Mouse (Mus musculus): Measurements from ENCODE around the gene Ptprf. TPM values are rescaled to one million over a fixed set of nuclear protein-coding genes. Genes with fewer than 3 reads are reported as not detected.

Gene Ptprf
- total and polyA plus RNA-seq, 3 experiments: 0.27 TPM; not detected in 2

DNA sequence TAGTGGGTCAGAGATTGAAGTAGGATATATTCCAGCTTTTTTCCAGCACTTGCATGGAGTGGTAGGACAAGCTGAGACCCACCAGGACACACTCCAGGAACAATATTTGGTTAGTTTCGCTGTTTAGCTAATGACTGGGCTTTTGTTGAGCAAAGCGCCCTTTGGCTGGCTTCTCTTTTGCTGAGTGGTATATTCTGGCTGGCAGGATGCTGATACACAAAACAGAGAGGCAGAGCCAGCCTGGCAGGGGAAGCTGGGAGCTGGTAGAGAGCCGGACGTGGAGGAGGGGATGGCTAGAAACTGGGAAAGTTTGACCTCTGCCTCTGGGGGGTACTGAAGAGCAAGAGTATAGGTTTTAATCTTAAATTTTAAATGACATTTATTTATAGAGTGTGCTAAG is 13.8 kb upstream of the Ptprf start:
- H3K4me3 ChIP-seq (ENCODE audit: low read depth, low read length): no peak overlapping the region
- ATAC-seq (ENCODE audit: extremely low read depth, insufficient number of reproducible peaks, low FRiP score, poor library complexity, severe bottlenecking) (no peak), DNase-seq (ENCODE audit: low spot score) (no peak)
- no peaks in the 10 kb centered on the region for H3K4me1 ChIP-seq (ENCODE audit: insufficient read depth, low read depth, low read length)
- H3K27me3 ChIP-seq (ENCODE audit: insufficient read depth, low read length): peaks cover 7% of the 10 kb centered on the region; the same call in 1 of the 2 replicates
- H3K9me3 ChIP-seq (replicated peaks): no peaks in the 10 kb centered on the region
- no peaks in the 10 kb centered on the region for H3K36me3 ChIP-seq (replicated peaks)
- TF ChIP-seq CTCF (IDR thresholded peaks at IDR 0.05; ENCODE audit: low read depth, low read length) (no peak), POLR2AphosphoS5 (IDR thresholded peaks at IDR 0.05; ENCODE audit: insufficient replicate concordance, low read depth, low read length) (no peak)

DNA sequence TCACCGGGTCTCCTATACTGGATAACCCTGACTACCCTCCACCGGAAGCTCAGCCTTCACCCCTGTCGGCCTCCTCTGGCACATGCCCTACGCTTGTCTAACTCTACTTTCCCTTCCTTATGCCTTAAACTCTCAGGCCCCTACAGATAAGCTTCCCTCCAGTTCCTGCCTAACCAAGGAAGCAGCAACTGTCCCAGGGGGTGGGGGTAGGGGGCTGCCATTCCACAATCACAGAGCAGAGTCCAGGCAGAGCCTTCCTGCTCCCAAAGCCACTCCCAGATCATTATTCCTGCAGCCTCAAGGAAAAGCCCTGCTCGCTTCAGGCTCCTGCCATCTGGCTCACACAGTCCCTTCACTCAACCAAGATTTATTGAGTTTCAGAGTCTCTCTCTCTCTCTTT is 6.6 kb upstream of the Ptprf start:
- H3K36me3 ChIP-seq (replicated peaks): no peaks in the 10 kb centered on the region
- H3K4me3 ChIP-seq (ENCODE audit: low read depth, low read length): no peak overlapping the region
- ATAC-seq (ENCODE audit: extremely low read depth, insufficient number of reproducible peaks, low FRiP score, poor library complexity, severe bottlenecking): no peak
- H3K4me1 ChIP-seq (ENCODE audit: insufficient read depth, low read depth, low read length): peaks cover 2% of the 10 kb centered on the region; the same call in 1 of the 2 replicates
- H3K9me3 ChIP-seq (replicated peaks): no peaks in the 10 kb centered on the region
- TF ChIP-seq TAL1 (conservative IDR thresholded peaks at IDR 0.05; ENCODE audit: low read depth, low read length) (no peak), GATA1 (IDR thresholded peaks at IDR 0.05; ENCODE audit: borderline replicate concordance, low read length) (no peak), GATA2 (IDR thresholded peaks at IDR 0.05; ENCODE audit: borderline replicate concordance, low read depth, low read length) (no peak), POLR2AphosphoS5 (IDR thresholded peaks at IDR 0.05; ENCODE audit: insufficient replicate concordance, low read depth, low read length) (no peak), CTCF (IDR thresholded peaks at IDR 0.05; ENCODE audit: low read depth, low read length) (no peak)
- peaks cover 8% of the 10 kb centered on the region for H3K27me3 ChIP-seq (ENCODE audit: insufficient read depth, low read length)
- DNase-seq (ENCODE audit: low spot score): no peak

DNA sequence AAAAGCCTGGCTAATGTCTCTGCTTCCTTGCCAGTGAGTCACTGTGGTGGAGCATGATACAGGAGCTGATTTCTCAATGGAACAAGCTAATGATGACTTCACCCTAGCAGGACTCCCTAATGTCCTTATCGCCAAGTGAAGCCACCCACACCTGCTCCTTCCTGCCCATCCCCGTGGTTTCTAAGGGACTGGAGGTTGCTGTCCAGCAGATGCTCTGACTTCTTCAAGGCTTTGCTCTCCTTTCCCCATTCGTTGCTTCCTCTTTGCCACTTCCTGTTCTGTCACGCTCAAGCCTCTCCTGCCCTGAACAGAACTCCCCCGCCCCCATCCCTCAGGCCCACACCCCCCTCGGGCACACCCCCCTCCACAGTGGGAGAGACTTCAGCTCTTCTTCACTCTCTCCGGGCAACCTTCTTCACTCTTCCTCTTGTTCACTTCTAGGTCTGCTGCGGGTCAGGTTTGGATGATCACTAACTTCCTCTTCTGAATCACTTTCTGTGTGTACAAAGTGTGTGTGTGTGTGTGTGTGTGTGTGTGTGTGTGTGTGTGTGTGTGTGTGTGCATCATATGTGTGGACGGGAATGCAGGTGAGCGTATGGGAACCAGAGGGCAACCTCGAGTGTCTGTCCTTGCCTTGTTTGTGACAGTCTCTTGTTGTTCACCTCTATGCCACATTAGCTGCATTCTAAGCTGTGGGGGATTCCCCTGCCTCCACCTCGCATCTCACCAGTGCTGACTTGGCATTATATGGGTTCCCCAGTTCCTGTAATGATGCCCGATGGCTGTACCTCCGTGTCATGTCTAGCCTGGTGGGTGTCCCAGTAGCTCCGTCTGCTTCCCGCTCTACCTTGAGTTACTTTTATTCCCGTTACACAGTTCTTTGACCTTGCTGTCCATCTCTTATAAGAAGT is 4.7 kb upstream of the Ptprf start:
- peaks cover 8% of the 10 kb centered on the region for H3K27me3 ChIP-seq (ENCODE audit: insufficient read depth, low read length)
- no peaks in the 10 kb centered on the region for H3K9me3 ChIP-seq (replicated peaks)
- H3K4me1 ChIP-seq (ENCODE audit: insufficient read depth, low read depth, low read length): peaks cover 2% of the 10 kb centered on the region; the same call in 1 of the 2 replicates
- ATAC-seq (ENCODE audit: extremely low read depth, insufficient number of reproducible peaks, low FRiP score, poor library complexity, severe bottlenecking) (no peak), DNase-seq (ENCODE audit: low spot score) (no peak)
- no peak for TF ChIP-seq GATA1 (IDR thresholded peaks at IDR 0.05; ENCODE audit: borderline replicate concordance, low read length)
- no peak for TF ChIP-seq TAL1 (conservative IDR thresholded peaks at IDR 0.05; ENCODE audit: low read depth, low read length)
- TF ChIP-seq POLR2AphosphoS5 (IDR thresholded peaks at IDR 0.05; ENCODE audit: insufficient replicate concordance, low read depth, low read length): no peak
- no peak for TF ChIP-seq CTCF (IDR thresholded peaks at IDR 0.05; ENCODE audit: low read depth, low read length)
- no peak for TF ChIP-seq GATA2 (IDR thresholded peaks at IDR 0.05; ENCODE audit: borderline replicate concordance, low read depth, low read length)
- no peak overlapping the region for H3K4me3 ChIP-seq (ENCODE audit: low read depth, low read length)
- H3K36me3 ChIP-seq (replicated peaks): no peaks in the 10 kb centered on the region

DNA sequence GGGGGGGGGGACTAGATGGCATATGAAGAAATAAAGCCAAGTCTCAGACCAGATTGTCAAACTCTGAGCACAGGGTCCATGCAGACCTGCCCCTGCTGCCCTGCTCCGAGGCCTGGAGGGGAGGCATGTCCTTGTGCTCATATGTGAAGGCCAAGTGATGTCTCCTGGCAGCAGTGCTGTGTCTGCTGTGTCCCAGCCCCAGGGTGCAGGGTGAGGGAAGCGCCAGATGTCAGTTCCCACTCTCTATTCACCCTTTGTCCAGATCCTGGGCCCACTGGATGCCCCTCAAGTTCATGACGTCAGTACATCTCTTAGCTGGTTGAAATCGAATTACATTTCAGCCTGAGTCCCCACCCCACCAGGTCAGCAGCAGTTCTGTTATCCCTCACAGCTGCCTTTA is 3.6 kb upstream of the Ptprf start:
- no peak for ATAC-seq (ENCODE audit: extremely low read depth, insufficient number of reproducible peaks, low FRiP score, poor library complexity, severe bottlenecking)
- Histone ChIP-seq H3K27me3 (ENCODE audit: insufficient read depth, low read length) (peaks cover 8% of the 10 kb centered on the region), H3K4me3 (ENCODE audit: low read depth, low read length) (no peak overlapping the region), H3K9me3 (replicated peaks) (peaks cover 10% of the 10 kb centered on the region), H3K4me1 (ENCODE audit: insufficient read depth, low read depth, low read length) (peaks cover 2% of the 10 kb centered on the region; the same call in 1 of the 2 replicates), H3K36me3 (replicated peaks) (no peaks in the 10 kb centered on the region)
- TF ChIP-seq GATA2 (IDR thresholded peaks at IDR 0.05; ENCODE audit: borderline replicate concordance, low read depth, low read length) (no peak), GATA1 (IDR thresholded peaks at IDR 0.05; ENCODE audit: borderline replicate concordance, low read length) (no peak)
- DNase-seq (ENCODE audit: low spot score): no peak

DNA sequence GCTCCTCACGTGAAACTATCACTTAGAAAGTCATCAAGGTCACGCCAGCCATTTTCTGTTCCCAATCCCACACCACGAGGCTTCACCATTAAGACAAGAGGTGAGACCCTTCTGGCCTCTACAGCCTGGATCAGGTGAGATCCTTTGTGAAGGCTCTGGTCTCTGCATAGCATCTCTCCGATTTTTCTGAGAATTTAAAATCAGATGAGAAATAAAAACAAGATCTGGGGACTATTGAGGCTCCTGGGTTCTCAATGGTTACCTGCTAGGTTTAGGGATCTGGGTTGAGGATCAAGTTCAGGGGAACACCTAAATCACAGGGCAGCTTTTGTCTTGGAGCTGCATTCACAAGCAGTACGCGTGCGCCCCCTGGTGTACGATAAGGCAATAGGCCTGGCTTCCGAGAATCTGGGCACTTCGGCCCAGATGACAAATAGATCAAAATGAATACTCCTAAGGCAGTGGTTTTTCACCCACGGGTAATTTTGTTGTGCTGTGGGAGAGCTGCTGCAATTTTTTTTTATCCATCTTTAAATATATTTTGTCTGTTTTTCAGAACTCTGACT is 1.6 kb upstream of the Ptprf start:
- Histone ChIP-seq H3K4me1 (ENCODE audit: insufficient read depth, low read depth, low read length) (peaks cover 2% of the 10 kb centered on the region; the same call in 1 of the 2 replicates), H3K4me3 (ENCODE audit: low read depth, low read length) (no peak overlapping the region), H3K36me3 (replicated peaks) (no peaks in the 10 kb centered on the region), H3K9me3 (replicated peaks) (peaks cover 11% of the 10 kb centered on the region), H3K27me3 (ENCODE audit: insufficient read depth, low read length) (peaks cover 9% of the 10 kb centered on the region)
- ATAC-seq (ENCODE audit: extremely low read depth, insufficient number of reproducible peaks, low FRiP score, poor library complexity, severe bottlenecking) (no peak), DNase-seq (ENCODE audit: low spot score) (peak; percentile 23)
- peak; percentile 90 for TF ChIP-seq CTCF (IDR thresholded peaks at IDR 0.05; ENCODE audit: low read depth, low read length)
- no peak for TF ChIP-seq GATA1 (IDR thresholded peaks at IDR 0.05; ENCODE audit: borderline replicate concordance, low read length)

DNA sequence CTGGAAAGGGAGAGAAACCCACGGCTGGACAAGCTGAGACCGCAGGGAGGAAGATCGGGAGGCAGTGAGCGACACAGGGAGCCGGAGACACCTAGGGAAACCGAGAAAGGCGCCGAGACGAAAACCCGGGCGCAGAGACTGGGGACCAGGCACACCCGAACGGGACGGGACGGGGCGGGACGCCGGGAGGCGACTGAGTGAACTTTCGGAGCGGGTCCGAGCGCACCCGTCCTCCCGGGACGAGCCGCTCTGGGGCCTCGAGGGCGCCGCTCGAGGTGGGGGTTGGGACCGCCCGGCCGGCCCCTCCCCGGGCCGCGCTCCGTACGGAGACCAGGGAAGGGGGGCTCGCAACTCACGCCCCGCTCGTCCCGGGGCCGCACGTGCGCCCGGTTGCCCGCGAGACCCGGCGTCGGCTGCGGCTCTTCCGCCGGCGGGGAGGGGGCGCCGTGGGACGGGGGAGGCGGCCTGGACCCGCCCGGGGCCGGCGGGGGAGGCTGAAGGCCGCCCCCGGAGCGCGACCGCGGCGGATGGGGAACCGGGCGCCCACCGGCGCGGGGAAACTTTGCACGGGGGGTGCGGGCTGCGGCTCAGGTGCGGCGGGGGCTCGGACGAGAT is 682 bp downstream of the Ptprf start:
- peaks cover 11% of the 10 kb centered on the region for H3K9me3 ChIP-seq (replicated peaks)
- H3K27me3 ChIP-seq (ENCODE audit: insufficient read depth, low read length): peaks cover 15% of the 10 kb centered on the region
- no peak overlapping the region for H3K4me3 ChIP-seq (ENCODE audit: low read depth, low read length)
- TF ChIP-seq CTCF (IDR thresholded peaks at IDR 0.05; ENCODE audit: low read depth, low read length) (no peak), POLR2AphosphoS5 (IDR thresholded peaks at IDR 0.05; ENCODE audit: insufficient replicate concordance, low read depth, low read length) (no peak), GATA1 (IDR thresholded peaks at IDR 0.05; ENCODE audit: borderline replicate concordance, low read length) (no peak), GATA2 (IDR thresholded peaks at IDR 0.05; ENCODE audit: borderline replicate concordance, low read depth, low read length) (no peak)
- no peak for ATAC-seq (ENCODE audit: extremely low read depth, insufficient number of reproducible peaks, low FRiP score, poor library complexity, severe bottlenecking)
- H3K36me3 ChIP-seq (replicated peaks): no peaks in the 10 kb centered on the region
- DNase-seq (ENCODE audit: low spot score): no peak
- peaks cover under 1% of the 10 kb centered on the region; the same call in 1 of the 2 replicates for H3K4me1 ChIP-seq (ENCODE audit: insufficient read depth, low read depth, low read length)

All from G1E (cell line).